Mouse (Mus musculus) small intestine, adult 2 months (tissue): Measurements from ENCODE around the gene Fam47e.

Experiments
- CTCF ChIP-seq: fragments of 200-500 bp; IDR thresholded peaks from 2 replicates; pipeline ENCODE4 v1.5.1; 2012; ENCODE audit warnings: low read depth, mild to moderate bottlenecking, control low read depth, inconsistent platforms, low read length, moderate library complexity, mixed read lengths; ENCODE audit not compliant: insufficient replicate concordance, insufficient read length; ENCODE audit errors: extremely low read depth
- POLR2A ChIP-seq: fragments of 200-500 bp; IDR thresholded peaks from 2 replicates; pipeline ENCODE4 v1.6.1; 2012; ENCODE audit warnings: low read depth, mild to moderate bottlenecking, control low read depth, inconsistent platforms, low read length, moderate library complexity

- TF ChIP-seq POLR2A (no peak), CTCF (no peak)
Measured at GRCm38 (mm10) chr5:92627896-92628295, 73.0 kb downstream of the Fam47e start.
